Mouse (Mus musculus): ENCODE measurements around the gene Mx1. TPM values are rescaled to one million over a fixed set of nuclear protein-coding genes. Genes with fewer than 3 reads are reported as not detected.

Mx1 gene
- 0.06 TPM in 1 of 2 replicates, not detected in the other for polyA plus RNA-seq (2015; fragmentation: Nextera tagmentation; extraction: Ambion mirVana)

GRCm38 (mm10) chr16:97462481-97463181, at the start of gene Mx1:
Gene Mx1, minus strand, starts transcription at chr16:97462907.
- Histone ChIP-seq H3K4me2 (ENCODE audit: low read length) (no peak within 1 kb of the TSS), H3K36me3 (ENCODE audit: control insufficient read depth, insufficient read depth, low read length) (no peaks in the 10 kb centered on the region), H3K27ac (ENCODE audit: low read length) (no peak within 1 kb of the TSS), H3K4me3 (ENCODE audit: low read depth, low read length) (no peak within 1 kb of the TSS), H3K27me3 (ENCODE audit: control insufficient read depth, insufficient read depth, low read depth, low read length) (no peaks in the 10 kb centered on the region), H3K9me3 (replicated peaks; ENCODE audit: control insufficient read depth, low read length, poor library complexity, severe bottlenecking) (no peaks in the 10 kb centered on the region), H3K9ac (ENCODE audit: low read depth, low read length) (no peak within 1 kb of the TSS), H3K4me1 (ENCODE audit: control insufficient read depth, insufficient read depth, low read length) (no peaks in the 10 kb centered on the region)
- no peak for ATAC-seq
- WGBS, result 29% methylated on average over 4 of the region's 4 CpGs

GRCm38 (mm10) chr16:97512347-97512751, 49.6 kb upstream of the Mx1 start:
- Histone ChIP-seq H3K9ac (ENCODE audit: low read depth, low read length) (no peak overlapping the region), H3K4me3 (ENCODE audit: low read depth, low read length) (no peak overlapping the region), H3K27ac (ENCODE audit: low read length) (no peak overlapping the region), H3K4me1 (ENCODE audit: control insufficient read depth, insufficient read depth, low read length) (no peaks in the 10 kb centered on the region), H3K9me3 (replicated peaks; ENCODE audit: control insufficient read depth, low read length, poor library complexity, severe bottlenecking) (no peaks in the 10 kb centered on the region), H3K4me2 (ENCODE audit: low read length) (no peak overlapping the region), H3K36me3 (ENCODE audit: control insufficient read depth, insufficient read depth, low read length) (no peaks in the 10 kb centered on the region), H3K27me3 (ENCODE audit: control insufficient read depth, insufficient read depth, low read depth, low read length) (no peaks in the 10 kb centered on the region)
- no peak for ATAC-seq
- 89% methylated on average over 12 of the region's 12 CpGs for WGBS

- H3K9me3 ChIP-seq (replicated peaks; ENCODE audit: control insufficient read depth, low read length, poor library complexity, severe bottlenecking), result no peaks in the 10 kb centered on the region
- H3K4me3 ChIP-seq (ENCODE audit: low read depth, low read length), result no peak overlapping the region
- no peak overlapping the region for H3K27ac ChIP-seq (ENCODE audit: low read length)
- no peaks in the 10 kb centered on the region for H3K4me1 ChIP-seq (ENCODE audit: control insufficient read depth, insufficient read depth, low read length)
- H3K4me2 ChIP-seq (ENCODE audit: low read length), result no peak overlapping the region
- no peaks in the 10 kb centered on the region for H3K27me3 ChIP-seq (ENCODE audit: control insufficient read depth, insufficient read depth, low read depth, low read length)
- ATAC-seq, result no peak
- no peak overlapping the region for H3K9ac ChIP-seq (ENCODE audit: low read depth, low read length)
- H3K36me3 ChIP-seq (ENCODE audit: control insufficient read depth, insufficient read depth, low read length), result no peaks in the 10 kb centered on the region
Measured at GRCm38 (mm10) chr16:97511495-97511894, 48.8 kb upstream of the Mx1 start.

GRCm38 (mm10) chr16:97510849-97511248, 48.1 kb upstream of the Mx1 start:
- no peak overlapping the region for H3K4me2 ChIP-seq (ENCODE audit: low read length)
- no peak overlapping the region for H3K4me3 ChIP-seq (ENCODE audit: low read depth, low read length)
- no peaks in the 10 kb centered on the region for H3K36me3 ChIP-seq (ENCODE audit: control insufficient read depth, insufficient read depth, low read length)
- no peaks in the 10 kb centered on the region for H3K27me3 ChIP-seq (ENCODE audit: control insufficient read depth, insufficient read depth, low read depth, low read length)
- ATAC-seq, result no peak
- H3K27ac ChIP-seq (ENCODE audit: low read length), result no peak overlapping the region
- H3K9me3 ChIP-seq (replicated peaks; ENCODE audit: control insufficient read depth, low read length, poor library complexity, severe bottlenecking), result no peaks in the 10 kb centered on the region
- 78% methylated on average over 5 of the region's 5 CpGs for WGBS
- H3K4me1 ChIP-seq (ENCODE audit: control insufficient read depth, insufficient read depth, low read length), result no peaks in the 10 kb centered on the region
- no peak overlapping the region for H3K9ac ChIP-seq (ENCODE audit: low read depth, low read length)

GRCm38 (mm10) chr16:97507783-97508182, 45.1 kb upstream of the Mx1 start:
- no peak for ATAC-seq
- H3K9me3 ChIP-seq (replicated peaks; ENCODE audit: control insufficient read depth, low read length, poor library complexity, severe bottlenecking), result no peaks in the 10 kb centered on the region
- no peaks in the 10 kb centered on the region for H3K4me1 ChIP-seq (ENCODE audit: control insufficient read depth, insufficient read depth, low read length)
- H3K27me3 ChIP-seq (ENCODE audit: control insufficient read depth, insufficient read depth, low read depth, low read length), result no peaks in the 10 kb centered on the region
- H3K27ac ChIP-seq (ENCODE audit: low read length), result no peak overlapping the region
- H3K36me3 ChIP-seq (ENCODE audit: control insufficient read depth, insufficient read depth, low read length), result no peaks in the 10 kb centered on the region
- no peak overlapping the region for H3K4me2 ChIP-seq (ENCODE audit: low read length)
- no peak overlapping the region for H3K4me3 ChIP-seq (ENCODE audit: low read depth, low read length)
- H3K9ac ChIP-seq (ENCODE audit: low read depth, low read length), result no peak overlapping the region

- ATAC-seq, result no peak
- Histone ChIP-seq H3K4me1 (ENCODE audit: control insufficient read depth, insufficient read depth, low read length) (no peaks in the 10 kb centered on the region), H3K4me3 (ENCODE audit: low read depth, low read length) (no peak overlapping the region), H3K9ac (ENCODE audit: low read depth, low read length) (no peak overlapping the region), H3K4me2 (ENCODE audit: low read length) (no peak overlapping the region), H3K9me3 (replicated peaks; ENCODE audit: control insufficient read depth, low read length, poor library complexity, severe bottlenecking) (no peaks in the 10 kb centered on the region), H3K36me3 (ENCODE audit: control insufficient read depth, insufficient read depth, low read length) (no peaks in the 10 kb centered on the region), H3K27ac (ENCODE audit: low read length) (no peak overlapping the region), H3K27me3 (ENCODE audit: control insufficient read depth, insufficient read depth, low read depth, low read length) (no peaks in the 10 kb centered on the region)
- WGBS, result 89% methylated on average over 3 of the region's 3 CpGs
Measured at GRCm38 (mm10) chr16:97504793-97505192, 42.1 kb upstream of the Mx1 start.

GRCm38 (mm10) chr16:97503849-97504248, 41.1 kb upstream of the Mx1 start:
- no peaks in the 10 kb centered on the region for H3K27me3 ChIP-seq (ENCODE audit: control insufficient read depth, insufficient read depth, low read depth, low read length)
- no peak for ATAC-seq
- H3K27ac ChIP-seq (ENCODE audit: low read length), result no peak overlapping the region
- no peaks in the 10 kb centered on the region for H3K4me1 ChIP-seq (ENCODE audit: control insufficient read depth, insufficient read depth, low read length)
- WGBS, result 91% methylated on average over 3 of the region's 3 CpGs
- H3K36me3 ChIP-seq (ENCODE audit: control insufficient read depth, insufficient read depth, low read length), result no peaks in the 10 kb centered on the region
- no peak overlapping the region for H3K9ac ChIP-seq (ENCODE audit: low read depth, low read length)
- no peaks in the 10 kb centered on the region for H3K9me3 ChIP-seq (replicated peaks; ENCODE audit: control insufficient read depth, low read length, poor library complexity, severe bottlenecking)
- H3K4me2 ChIP-seq (ENCODE audit: low read length), result no peak overlapping the region
- H3K4me3 ChIP-seq (ENCODE audit: low read depth, low read length), result no peak overlapping the region

- H3K36me3 ChIP-seq (ENCODE audit: control insufficient read depth, insufficient read depth, low read length), result no peaks in the 10 kb centered on the region
- no peak for ATAC-seq
- H3K9me3 ChIP-seq (replicated peaks; ENCODE audit: control insufficient read depth, low read length, poor library complexity, severe bottlenecking), result no peaks in the 10 kb centered on the region
- no peaks in the 10 kb centered on the region for H3K27me3 ChIP-seq (ENCODE audit: control insufficient read depth, insufficient read depth, low read depth, low read length)
- H3K4me1 ChIP-seq (ENCODE audit: control insufficient read depth, insufficient read depth, low read length), result no peaks in the 10 kb centered on the region
- no peak overlapping the region for H3K4me3 ChIP-seq (ENCODE audit: low read depth, low read length)
- no peak overlapping the region for H3K27ac ChIP-seq (ENCODE audit: low read length)
- H3K4me2 ChIP-seq (ENCODE audit: low read length), result no peak overlapping the region
- H3K9ac ChIP-seq (ENCODE audit: low read depth, low read length), result no peak overlapping the region
- 94% methylated on average over 7 of the region's 7 CpGs for WGBS
Measured at GRCm38 (mm10) chr16:97500901-97501300, 38.2 kb upstream of the Mx1 start.

- H3K4me2 ChIP-seq (ENCODE audit: low read length), result no peak overlapping the region
- no peaks in the 10 kb centered on the region for H3K9me3 ChIP-seq (replicated peaks; ENCODE audit: control insufficient read depth, low read length, poor library complexity, severe bottlenecking)
- no peak overlapping the region for H3K9ac ChIP-seq (ENCODE audit: low read depth, low read length)
- ATAC-seq, result no peak
- WGBS, result 92% methylated on average over 7 of the region's 7 CpGs
- H3K4me1 ChIP-seq (ENCODE audit: control insufficient read depth, insufficient read depth, low read length), result no peaks in the 10 kb centered on the region
- H3K4me3 ChIP-seq (ENCODE audit: low read depth, low read length), result no peak overlapping the region
- no peaks in the 10 kb centered on the region for H3K27me3 ChIP-seq (ENCODE audit: control insufficient read depth, insufficient read depth, low read depth, low read length)
- no peak overlapping the region for H3K27ac ChIP-seq (ENCODE audit: low read length)
- H3K36me3 ChIP-seq (ENCODE audit: control insufficient read depth, insufficient read depth, low read length), result no peaks in the 10 kb centered on the region
Measured at GRCm38 (mm10) chr16:97499450-97499849, 36.7 kb upstream of the Mx1 start.

Measured in midbrain, embryonic 16.5 days (tissue).